Mouse (Mus musculus) testis, adult 2 months (tissue): ENCODE measurements around the gene Serpina3n.
A peak's percentile ranks its signal among the peaks of the same experiment; 100 is the strongest.

Source experiments
- CTCF ChIP-seq: fragments of 200-500 bp; IDR thresholded peaks from 2 replicates; pipeline ENCODE4 v1.5.1; 2012; ENCODE audit warnings: low read depth, mild to moderate bottlenecking, inconsistent platforms, low read length, moderate library complexity; ENCODE audit not compliant: control insufficient read depth, insufficient read depth, insufficient replicate concordance
- POLR2A ChIP-seq: fragments of 200-500 bp; IDR thresholded peaks from 2 replicates; pipeline ENCODE4 v1.6.1; 2012; ENCODE audit warnings: low read depth, mild to moderate bottlenecking, inconsistent platforms, low read length, moderate library complexity; ENCODE audit not compliant: control insufficient read depth

DNA sequence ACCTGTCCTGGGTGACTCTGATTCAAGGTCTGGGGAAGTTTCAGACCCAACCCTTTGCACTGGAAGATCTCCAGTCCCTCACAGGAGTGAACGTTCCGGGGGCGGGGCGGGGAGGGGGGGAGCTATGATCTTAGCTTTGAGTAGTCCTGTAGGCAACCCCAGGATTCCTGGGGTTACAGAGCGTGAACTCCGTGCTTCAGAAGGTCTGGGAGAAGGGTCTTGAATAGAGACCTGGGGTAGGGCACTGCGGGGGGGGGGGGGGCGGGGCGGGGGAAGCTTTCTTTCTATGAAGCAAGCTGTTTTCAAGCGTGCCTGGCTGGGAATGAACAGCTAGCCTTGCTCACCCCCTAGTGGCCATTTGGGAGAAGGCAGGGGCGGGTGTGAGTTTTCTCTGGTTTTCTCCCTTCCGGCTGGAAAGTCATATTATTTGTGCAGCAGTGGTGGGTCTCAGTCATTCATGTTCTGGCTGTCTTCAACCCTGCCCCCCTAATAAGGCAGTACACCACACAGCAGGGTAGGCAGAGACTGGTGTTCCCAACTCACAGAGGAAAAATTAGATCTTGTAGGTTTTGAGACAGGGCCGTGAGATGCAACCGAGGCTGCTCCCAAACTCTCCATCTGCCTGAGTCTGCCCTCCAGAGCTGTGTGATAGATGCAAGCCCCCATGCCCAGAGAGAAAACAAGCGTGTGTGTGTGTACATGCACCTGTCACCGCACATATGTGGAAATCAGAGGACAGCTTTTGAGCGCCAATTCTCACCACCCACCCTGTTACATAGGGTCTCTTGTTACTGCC is 12.0 kb downstream of the Serpina3n start:
- TF ChIP-seq CTCF (peak; percentile 78), POLR2A (no peak)
